Mouse (Mus musculus) MEL (cell line): Measurements from ENCODE around the gene Tead3. TPM values are rescaled to one million over a fixed set of nuclear protein-coding genes. Genes with fewer than 3 reads are reported as not detected.

ENCODE experiments used
- DNase-seq: peaks from one replicate; pipeline ENCODE4 v3.0.0; 2011; ENCODE audit warnings: low read depth, low spot score
- H3K27ac ChIP-seq: 2 replicates; pipeline ENCODE4 v1.5.1; 2012; ENCODE audit warnings: low read depth, mild to moderate bottlenecking, control low read depth, low read length, moderate library complexity; ENCODE audit not compliant: control insufficient read depth
- H3K27me3 ChIP-seq, 2 experiments: fragments of 150-350 bp in 1 of 2; sonication (generic) in 1 of 2; 2 replicates each; pipeline ENCODE4 v1.6.1; 2012; ENCODE audit warnings: low read length in 2 of 2, mild to moderate bottlenecking in 2 of 2, improper control_type of control experiment in 1 of 2, moderate library complexity in 1 of 2; ENCODE audit not compliant: insufficient read depth in 2 of 2, control insufficient read depth in 1 of 2
- H3K36me3 ChIP-seq, 2 experiments: 2 replicates each; pipeline ENCODE4 v1.6.1; 2012 to 2014; ENCODE audit warnings: low read length in 2 of 2, improper control_type of control experiment in 1 of 2, inconsistent platforms in 1 of 2, mild to moderate bottlenecking in 1 of 2; ENCODE audit not compliant: insufficient read depth in 2 of 2, control insufficient read depth in 1 of 2
- H3K4me1 ChIP-seq, 2 experiments: fragments of 150-350 bp in 1 of 2; sonication (generic) in 1 of 2; 2 replicates each; pipeline ENCODE4 v1.6.1; 2012; ENCODE audit warnings: low read length in 2 of 2, improper control_type of control experiment in 1 of 2, mild to moderate bottlenecking in 1 of 2; ENCODE audit not compliant: insufficient read depth in 2 of 2, control insufficient read depth in 1 of 2
- H3K4me3 ChIP-seq, 2 experiments: fragments of 150-350 bp in 1 of 2; sonication (generic) in 1 of 2; 2 replicates each; pipeline ENCODE4 v1.5.1; 2012; ENCODE audit warnings: low read depth in 2 of 2, low read length in 2 of 2, mild to moderate bottlenecking in 2 of 2, moderate library complexity in 2 of 2, control low read depth in 1 of 2, improper control_type of control experiment in 1 of 2; ENCODE audit not compliant: control insufficient read depth in 1 of 2, insufficient read depth in 1 of 2
- H3K79me2 ChIP-seq: 2 replicates; pipeline ENCODE4 v1.6.1; 2012; ENCODE audit warnings: mild to moderate bottlenecking, low read length, moderate library complexity; ENCODE audit not compliant: control insufficient read depth, poor library complexity, insufficient read depth
- H3K9ac ChIP-seq: 2 replicates; pipeline ENCODE4 v1.6.1; 2012; ENCODE audit warnings: low read depth, mild to moderate bottlenecking, control low read depth, low read length, moderate library complexity; ENCODE audit not compliant: control insufficient read depth, poor library complexity, severe bottlenecking
- H3K9me3 ChIP-seq: fragments of 150-350 bp; sonication (generic); replicated peaks from 2 replicates; pipeline ENCODE4 v1.6.1; 2012; ENCODE audit warnings: mild to moderate bottlenecking, low read length, improper control_type of control experiment, moderate library complexity; ENCODE audit not compliant: insufficient read depth
- CHD1 ChIP-seq: IDR thresholded peaks from 2 replicates; pipeline ENCODE4 v1.6.1; 2012; ENCODE audit warnings: low read depth, mild to moderate bottlenecking, inconsistent platforms, low read length, improper control_type of control experiment
- CHD2 ChIP-seq: IDR thresholded peaks from 2 replicates; pipeline ENCODE4 v1.6.1; 2011; ENCODE audit warnings: low read length, improper control_type of control experiment
- ETS1 ChIP-seq: IDR thresholded peaks from 2 replicates; pipeline ENCODE4 v1.6.1; 2012; ENCODE audit warnings: low read depth, mild to moderate bottlenecking, inconsistent platforms, low read length, improper control_type of control experiment, moderate library complexity
- GATA1 ChIP-seq: IDR thresholded peaks from 2 replicates; pipeline ENCODE4 v1.6.1; 2011; ENCODE audit warnings: low read depth, low read length, improper control_type of control experiment
- HCFC1 ChIP-seq: IDR thresholded peaks from 2 replicates; pipeline ENCODE4 v1.6.1; 2012; ENCODE audit warnings: low read depth, mild to moderate bottlenecking, inconsistent platforms, low read length, improper control_type of control experiment, moderate library complexity
- MXI1 ChIP-seq: IDR thresholded peaks from 2 replicates; pipeline ENCODE4 v1.6.1; 2011; ENCODE audit warnings: mild to moderate bottlenecking, low read depth, low read length, improper control_type of control experiment
- NELFE ChIP-seq: IDR thresholded peaks from 2 replicates; pipeline ENCODE4 v1.6.1; 2011; ENCODE audit warnings: low read depth, low read length, improper control_type of control experiment
- POLR2A ChIP-seq, 2 experiments: IDR thresholded peaks; 2 replicates each; pipeline ENCODE4 v1.6.1; 2011 to 2012; ENCODE audit warnings: low read length in 2 of 2, mild to moderate bottlenecking in 2 of 2, control low read depth in 1 of 2, improper control_type of control experiment in 1 of 2, low read depth in 1 of 2, moderate library complexity in 1 of 2; ENCODE audit not compliant: control insufficient read depth in 1 of 2, insufficient read depth in 1 of 2, poor library complexity in 1 of 2
- POLR2AphosphoS2 ChIP-seq: IDR thresholded peaks from 2 replicates; pipeline ENCODE4 v1.6.1; 2011; ENCODE audit warnings: low read length, improper control_type of control experiment
- POLR2AphosphoS5 ChIP-seq: IDR thresholded peaks from 2 replicates; pipeline ENCODE4 v1.6.1; 2012; ENCODE audit warnings: low read depth, borderline replicate concordance, mild to moderate bottlenecking, inconsistent platforms, low read length, moderate library complexity, mixed read lengths
- RAD21 ChIP-seq: IDR thresholded peaks from 2 replicates; pipeline ENCODE4 v1.6.1; 2011; ENCODE audit warnings: mild to moderate bottlenecking, low read depth, low read length, improper control_type of control experiment
- SMC3 ChIP-seq: IDR thresholded peaks from 2 replicates; pipeline ENCODE4 v1.6.1; 2011; ENCODE audit warnings: low read depth, low read length, improper control_type of control experiment
- USF1 ChIP-seq: IDR thresholded peaks from 2 replicates; pipeline ENCODE4 v1.6.1; 2014; ENCODE audit warnings: low read depth, mild to moderate bottlenecking, inconsistent platforms, low read length, improper control_type of control experiment, moderate library complexity
- ZMIZ1 ChIP-seq: IDR thresholded peaks from 2 replicates; pipeline ENCODE4 v1.6.1; 2012; ENCODE audit warnings: low read depth, mild to moderate bottlenecking, inconsistent platforms, low read length, improper control_type of control experiment, moderate library complexity
- polyA plus RNA-seq, 2 experiments: library from polyadenylated mRNA; stranded (reverse) in 1 of 2; unstranded in 1 of 2; fragments of >175 nt in 1 of 2; fragments of >200 nt in 1 of 2; gene quantifications; 2 replicates each; pipeline versions ENCODE4 v1.2.1 to v1.2.4; 2012; ENCODE audit warnings: low replicate concordance in 2 of 2, low read depth in 1 of 2; ENCODE audit not compliant: insufficient read length in 2 of 2, insufficient read depth in 1 of 2, missing spikeins in 1 of 2
- total RNA-seq: library from RNA; depleted of rRNA; stranded (reverse); fragments of 300-350 nt; gene quantifications from 2 replicates; pipeline ENCODE4 v1.2.3, GENCODE M21; 2012

Tead3 gene
- total and polyA plus RNA-seq, 3 experiments = 0.73 to 4.1 TPM; not detected in 1

DNA sequence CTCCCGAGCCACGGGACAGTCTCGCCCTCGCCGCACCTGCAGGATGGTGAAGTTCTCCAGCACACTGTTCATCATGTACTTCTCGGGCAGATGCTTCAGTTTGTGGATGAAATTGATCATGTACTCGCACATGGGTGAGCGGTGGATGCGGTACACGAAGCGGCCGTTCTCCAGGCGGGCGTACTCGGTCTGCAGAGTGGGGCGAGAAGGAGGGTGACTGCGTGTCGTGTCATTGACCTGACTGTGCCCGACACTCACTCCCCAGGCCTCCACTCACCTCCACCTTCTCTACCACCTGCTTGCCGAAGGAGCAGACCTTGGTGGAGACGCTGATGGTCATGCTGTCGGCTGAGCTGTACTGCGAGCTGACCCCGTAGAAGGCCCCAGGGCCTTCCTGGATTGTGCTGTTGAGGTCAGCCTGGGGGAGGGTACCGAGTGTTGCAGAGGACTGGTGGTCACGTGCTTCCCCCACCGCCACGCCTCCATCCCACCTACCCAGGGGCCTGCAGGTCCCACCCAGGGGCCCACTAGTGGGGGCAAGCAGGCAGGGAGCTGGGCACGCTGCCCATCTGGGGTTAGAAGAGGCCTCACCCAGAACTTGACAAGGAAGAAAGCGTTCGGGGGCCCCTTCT is 17.6 kb downstream of the Tead3 start:
- H3K4me1 ChIP-seq = peaks cover 0 to under 1% of the 10 kb centered on the region in 2 experiments; a peak in 1 of 4 replicates
- TF ChIP-seq USF1 = peak; percentile 40; the same call in 1 of the 2 replicates
- TF ChIP-seq HCFC1 = no peak
- TF ChIP-seq, all 39 proteins: peak for 1
- no peak overlapping the region for H3K9ac ChIP-seq
- peaks cover 22% of the 10 kb centered on the region for H3K79me2 ChIP-seq
- H3K27ac ChIP-seq = no peak overlapping the region
- peaks cover 4 to 5% of the 10 kb centered on the region in 2 experiments; a peak in 3 of 4 replicates for H3K36me3 ChIP-seq
- H3K9me3 ChIP-seq = no peaks in the 10 kb centered on the region
- no peaks in the 10 kb centered on the region for H3K27me3 ChIP-seq
- no peak for DNase-seq
- H3K4me3 ChIP-seq = no peak overlapping the region

GRCm38 (mm10) chr17:28332113-28332914 is 18.3 kb downstream of the Tead3 start:
- H3K27ac ChIP-seq = no peak overlapping the region
- H3K9me3 ChIP-seq = no peaks in the 10 kb centered on the region
- no peaks in the 10 kb centered on the region for H3K27me3 ChIP-seq
- peaks cover 0 to 8% of the 10 kb centered on the region in 2 experiments; a peak in 1 of 4 replicates for H3K4me1 ChIP-seq
- DNase-seq = peak; percentile 72
- no peak overlapping the region for H3K4me3 ChIP-seq
- TF ChIP-seq MXI1 (no peak), POLR2A (IDR thresholded peaks at IDR 0.05; ENCODE audit: control insufficient read depth in 1 of 2, insufficient read depth in 1 of 2, low read depth in 1 of 2, low read length in 2 of 2, poor library complexity in 1 of 2) (peak; percentile 11 to 14; a peak in 1 of 4 replicates), POLR2AphosphoS5 (0 out of 2 replicates have a peak, but pooled peaks have one; percentile 61), RAD21 (no peak), NELFE (0 out of 2 replicates have a peak, but pooled peaks have one; percentile 3), USF1 (no peak)
- peaks cover 24% of the 10 kb centered on the region for H3K79me2 ChIP-seq
- H3K36me3 ChIP-seq = peaks cover 4 to 5% of the 10 kb centered on the region in 2 experiments; a peak in 3 of 4 replicates
- no peak overlapping the region for H3K9ac ChIP-seq

GRCm38 (mm10) chr17:28331241-28332112 is 19.1 kb downstream of the Tead3 start:
- Histone ChIP-seq H3K36me3 (peaks cover 4 to 5% of the 10 kb centered on the region in 2 experiments; a peak in 3 of 4 replicates), H3K79me2 (peaks cover 24% of the 10 kb centered on the region), H3K27me3 (no peaks in the 10 kb centered on the region), H3K4me3 (peak overlapping the region in 1 of 2 experiments; percentile 96; a peak in 2 of 4 replicates), H3K9ac (peak overlapping the region; percentile 99), H3K4me1 (peaks cover 0 to 8% of the 10 kb centered on the region in 2 experiments; a peak in 1 of 4 replicates), H3K27ac (peak overlapping the region; percentile 11; the same call in 1 of the 2 replicates), H3K9me3 (no peaks in the 10 kb centered on the region)
- TF ChIP-seq GATA1 (no peak), CHD1 (no peak), ZMIZ1 (peak; percentile 89), SMC3 (peak; percentile 13; the same call in 1 of the 2 replicates), POLR2A (IDR thresholded peaks at IDR 0.05; ENCODE audit: control insufficient read depth in 1 of 2, insufficient read depth in 1 of 2, low read depth in 1 of 2, low read length in 2 of 2, poor library complexity in 1 of 2) (peak; percentile 52 to 79; a peak in 3 of 4 replicates), POLR2AphosphoS2 (peak; percentile 98), CHD2 (peak; percentile 63), ETS1 (0 out of 2 replicates have a peak, but pooled peaks have one; percentile 8)
- peak; percentile 58 for DNase-seq
